Mouse (Mus musculus) midbrain, embryonic 16.5 days (tissue): ENCODE data around the gene Dennd6b. TPM values are rescaled to one million over a fixed set of nuclear protein-coding genes. Genes with fewer than 3 reads are reported as not detected.

Source experiments
- ATAC-seq: fragments of 200-750 bp; cut with Nextera tagmentation; 2 replicates; pipeline ENCODE4 v1.8.0; 2017; ENCODE audit warnings: moderate TSS enrichment
- H3K27ac ChIP-seq: fragments of 300-500 bp; sonication (generic); 2 replicates; pipeline ENCODE4 v1.5.1; 2014; ENCODE audit warnings: mild to moderate bottlenecking, low read length, mixed read lengths
- H3K27me3 ChIP-seq: fragments of 300-500 bp; sonication (generic); 2 replicates; pipeline ENCODE4 v1.6.1; 2014; ENCODE audit warnings: low read depth, low read length, mixed read lengths; ENCODE audit not compliant: control insufficient read depth, insufficient read depth
- H3K36me3 ChIP-seq: fragments of 300-500 bp; sonication (generic); 2 replicates; pipeline ENCODE4 v1.6.1; 2014; ENCODE audit warnings: mild to moderate bottlenecking, low read length, moderate library complexity, mixed read lengths; ENCODE audit not compliant: control insufficient read depth, insufficient read depth
- H3K4me1 ChIP-seq: fragments of 300-500 bp; sonication (generic); 2 replicates; pipeline ENCODE4 v1.6.1; 2014; ENCODE audit warnings: mild to moderate bottlenecking, low read length, mixed read lengths; ENCODE audit not compliant: control insufficient read depth, insufficient read depth
- H3K4me2 ChIP-seq: fragments of 300-500 bp; sonication (generic); 2 replicates; pipeline ENCODE4 v1.6.1; 2014; ENCODE audit warnings: mild to moderate bottlenecking, low read length, mixed read lengths
- H3K4me3 ChIP-seq: fragments of 300-500 bp; sonication (generic); 2 replicates; pipeline ENCODE4 v1.5.1; 2014; ENCODE audit warnings: low read depth, mild to moderate bottlenecking, low read length, moderate library complexity, mixed read lengths
- H3K9ac ChIP-seq: fragments of 300-500 bp; sonication (generic); 2 replicates; pipeline ENCODE4 v1.6.1; 2014; ENCODE audit warnings: low read depth, low read length, mixed read lengths
- H3K9me3 ChIP-seq: fragments of 300-500 bp; sonication (generic); replicated peaks from 2 replicates; pipeline ENCODE4 v1.6.1; 2014; ENCODE audit warnings: mild to moderate bottlenecking, low read length, mixed read lengths; ENCODE audit not compliant: control insufficient read depth, poor library complexity, severe bottlenecking
- WGBS: fragments of 180-500 bp; shearing (Covaris S2); extraction: QIAGEN DNeasy Blood & Tissue Kit; methylation state at CpG from one replicate; pipeline ENCODE4 v1.1.7; 2014; 5-methylcytosine and 5-hydroxymethylcytosine counted together
- polyA plus RNA-seq: library from polyadenylated mRNA; unstranded; fragments of >200 nt; fragmentation: Nextera tagmentation; extraction: Ambion mirVana; gene quantifications from 2 replicates; pipeline ENCODE4 v1.2.1, GENCODE M21; 2015

Gene Dennd6b
- polyA plus RNA-seq, 1 experiment from 2014 or later = 124 TPM

- Histone ChIP-seq H3K9me3 (no peaks in the 10 kb centered on the region), H3K9ac (peak overlapping the region; percentile 92), H3K4me2 (peak overlapping the region; percentile 84), H3K27ac (peak overlapping the region; percentile 88; the same call in 1 of the 2 replicates), H3K4me3 (peak overlapping the region; percentile 83), H3K36me3 (peaks cover 8% of the 10 kb centered on the region; the same call in 1 of the 2 replicates), H3K27me3 (no peaks in the 10 kb centered on the region), H3K4me1 (peaks cover 42% of the 10 kb centered on the region)
- no peak for ATAC-seq
- 3% methylated on average over 13 of the region's 13 CpGs for WGBS
Observed at GRCm38 (mm10) chr15:89150041-89150390, 46.3 kb downstream of the Dennd6b start.

GRCm38 (mm10) chr15:89149271-89150040 lies 46.8 kb downstream of the Dennd6b start, which contains the start of gene Mapk11:
TSS of gene Mapk11 (minus strand) at chr15:89149628.
- peak within 1 kb of the TSS; percentile 88 for H3K27ac ChIP-seq
- peak within 1 kb of the TSS; percentile 92 for H3K9ac ChIP-seq
- no peaks in the 10 kb centered on the region for H3K27me3 ChIP-seq
- peaks cover 42% of the 10 kb centered on the region for H3K4me1 ChIP-seq
- peak; percentile 56 for ATAC-seq
- peak within 1 kb of the TSS; percentile 84 for H3K4me2 ChIP-seq
- H3K4me3 ChIP-seq = peak within 1 kb of the TSS; percentile 83
- H3K9me3 ChIP-seq = no peaks in the 10 kb centered on the region
- 0% methylated on average over 39 of the region's 61 CpGs for WGBS
- peaks cover 7% of the 10 kb centered on the region; the same call in 1 of the 2 replicates for H3K36me3 ChIP-seq

- H3K36me3 ChIP-seq = peaks cover 2% of the 10 kb centered on the region; the same call in 1 of the 2 replicates
- H3K4me1 ChIP-seq = peaks cover 42% of the 10 kb centered on the region
- H3K9me3 ChIP-seq = no peaks in the 10 kb centered on the region
- no peaks in the 10 kb centered on the region for H3K27me3 ChIP-seq
- 3% methylated on average over 25 of the region's 25 CpGs for WGBS
- ATAC-seq = no peak; the same call in 1 of the 2 replicates
- H3K4me3 ChIP-seq = peak overlapping the region; percentile 83
- H3K27ac ChIP-seq = peak overlapping the region; percentile 88
- peak overlapping the region; percentile 92 for H3K9ac ChIP-seq
- peak overlapping the region; percentile 84 for H3K4me2 ChIP-seq
Observed at GRCm38 (mm10) chr15:89148496-89149270, 47.6 kb downstream of the Dennd6b start.

- ATAC-seq = no peak
- peak overlapping the region; percentile 92 for H3K9ac ChIP-seq
- H3K36me3 ChIP-seq = no peaks in the 10 kb centered on the region; the same call in 1 of the 2 replicates
- peak overlapping the region; percentile 84 for H3K4me2 ChIP-seq
- 36% methylated on average over 4 of the region's 4 CpGs for WGBS
- H3K9me3 ChIP-seq = no peaks in the 10 kb centered on the region
- peaks cover 42% of the 10 kb centered on the region for H3K4me1 ChIP-seq
- H3K27ac ChIP-seq = peak overlapping the region; percentile 77; the same call in 1 of the 2 replicates
- H3K4me3 ChIP-seq = peak overlapping the region; percentile 83
- H3K27me3 ChIP-seq = no peaks in the 10 kb centered on the region
Observed at GRCm38 (mm10) chr15:89147895-89148294, 48.4 kb downstream of the Dennd6b start.

GRCm38 (mm10) chr15:89147456-89147855 lies 48.8 kb downstream of the Dennd6b start:
- Histone ChIP-seq H3K4me2 (peak overlapping the region; percentile 84), H3K9ac (peak overlapping the region; percentile 71), H3K4me1 (peaks cover 41% of the 10 kb centered on the region), H3K36me3 (no peaks in the 10 kb centered on the region; the same call in 1 of the 2 replicates), H3K27ac (peak overlapping the region; percentile 77), H3K9me3 (no peaks in the 10 kb centered on the region), H3K4me3 (peak overlapping the region; percentile 83), H3K27me3 (no peaks in the 10 kb centered on the region)
- 14% methylated on average over 10 of the region's 10 CpGs for WGBS
- ATAC-seq = no peak

GRCm38 (mm10) chr15:89147024-89147423 lies 49.3 kb downstream of the Dennd6b start:
- Histone ChIP-seq H3K36me3 (no peaks in the 10 kb centered on the region; the same call in 1 of the 2 replicates), H3K27ac (peak overlapping the region; percentile 77), H3K9me3 (no peaks in the 10 kb centered on the region), H3K9ac (peak overlapping the region; percentile 71), H3K27me3 (no peaks in the 10 kb centered on the region), H3K4me2 (peak overlapping the region; percentile 84), H3K4me3 (peak overlapping the region; percentile 83), H3K4me1 (peaks cover 37% of the 10 kb centered on the region)
- WGBS = 6% methylated on average over 14 of the region's 16 CpGs
- peak; percentile 32; the same call in 1 of the 2 replicates for ATAC-seq

GRCm38 (mm10) chr15:89146537-89146936 lies 49.8 kb downstream of the Dennd6b start:
- Histone ChIP-seq H3K9ac (peak overlapping the region; percentile 71), H3K36me3 (no peaks in the 10 kb centered on the region; the same call in 1 of the 2 replicates), H3K4me3 (peak overlapping the region; percentile 83), H3K27me3 (no peaks in the 10 kb centered on the region), H3K27ac (peak overlapping the region; percentile 77), H3K4me1 (peaks cover 36% of the 10 kb centered on the region), H3K9me3 (no peaks in the 10 kb centered on the region), H3K4me2 (peak overlapping the region; percentile 84)
- 2% methylated on average over 27 of the region's 27 CpGs for WGBS
- peak; percentile 44 for ATAC-seq

GRCm38 (mm10) chr15:89145813-89146350 lies 50.4 kb downstream of the Dennd6b start:
- peak overlapping the region; percentile 83 for H3K4me3 ChIP-seq
- H3K4me2 ChIP-seq = peak overlapping the region; percentile 84
- H3K36me3 ChIP-seq = no peaks in the 10 kb centered on the region; the same call in 1 of the 2 replicates
- 77% methylated on average over 24 of the region's 24 CpGs for WGBS
- ATAC-seq = peak; percentile 19; the same call in 1 of the 2 replicates
- H3K27ac ChIP-seq = peak overlapping the region; percentile 77
- peaks cover 39% of the 10 kb centered on the region for H3K4me1 ChIP-seq
- no peaks in the 10 kb centered on the region for H3K27me3 ChIP-seq
- H3K9ac ChIP-seq = peak overlapping the region; percentile 71; the same call in 1 of the 2 replicates
- H3K9me3 ChIP-seq = no peaks in the 10 kb centered on the region
